Mouse (Mus musculus): Measurements from ENCODE around the gene Tmem127. TPM values are rescaled to one million over a fixed set of nuclear protein-coding genes. Genes with fewer than 3 reads are reported as not detected.

The Tmem127 gene
- polyA plus RNA-seq, 2 experiments from 2014 or later: 75.1 to 118 TPM

Other genes with a start within 250 kb of the Tmem127 start
- 10 to 100 TPM; 11.6 to 16.3 TPM for gene Ap4e1, start 239.2 kb upstream of the Tmem127 start, polyA plus RNA-seq (2017; shearing (Covaris generic))
- gene Blvra, start 177.2 kb upstream of the Tmem127 start, polyA plus RNA-seq (2017; shearing (Covaris generic)): 100 to 1,000 TPM; 105 to 107 TPM
- gene Ncaph, start 114.0 kb upstream of the Tmem127 start, polyA plus RNA-seq (2017; shearing (Covaris generic)): 10 to 100 TPM in 1 of 2 experiments, 1 to 10 TPM in 1; 5.9 to 15.6 TPM
- 10 to 100 TPM; 61.1 to 65.8 TPM for gene Itpripl1, start 104.5 kb upstream of the Tmem127 start, polyA plus RNA-seq (2017; shearing (Covaris generic))
- 1 to 10 TPM; 1.0 to 1.1 TPM for gene 1810024B03Rik, start 39.6 kb upstream of the Tmem127 start, polyA plus RNA-seq (2017; shearing (Covaris generic))
- gene Snrnp200, start 39.5 kb upstream of the Tmem127 start, polyA plus RNA-seq (2017; shearing (Covaris generic)): 10 to 100 TPM; 42.5 to 79.4 TPM
- gene Ciao1, start 92 bp upstream of the Tmem127 start, polyA plus RNA-seq (2017; shearing (Covaris generic)): 10 to 100 TPM; 53.3 to 64.7 TPM
- 10 to 100 TPM; 28.4 to 32.1 TPM for gene Stard7, start 22.3 kb downstream of the Tmem127 start, polyA plus RNA-seq (2017; shearing (Covaris generic))
- gene Dusp2, start 88.3 kb downstream of the Tmem127 start, polyA plus RNA-seq (2017; shearing (Covaris generic)): 10 to 100 TPM; 20.1 to 45.4 TPM
- gene Astl, start 90.7 kb downstream of the Tmem127 start, polyA plus RNA-seq (2017; shearing (Covaris generic)): under 1 TPM; 0.22 to 0.42 TPM
- gene Adra2b, start 115.3 kb downstream of the Tmem127 start, polyA plus RNA-seq (2017; shearing (Covaris generic)): not detected
- under 1 TPM; 0.23 to 0.52 TPM for gene Gpat2, start 177.3 kb downstream of the Tmem127 start, polyA plus RNA-seq (2017; shearing (Covaris generic))
- gene Fahd2a, start 196.7 kb downstream of the Tmem127 start, polyA plus RNA-seq (2017; shearing (Covaris generic)): 10 to 100 TPM; 44.7 to 49.2 TPM